Mouse (Mus musculus): ENCODE measurements at regions not wholly inside any gene's neighbourhood (a gene's known extent, or its start where the extent isn't known, plus 50 kb on each side); places are given as distances from the start of the nearest gene placed in this dataset.

DNA sequence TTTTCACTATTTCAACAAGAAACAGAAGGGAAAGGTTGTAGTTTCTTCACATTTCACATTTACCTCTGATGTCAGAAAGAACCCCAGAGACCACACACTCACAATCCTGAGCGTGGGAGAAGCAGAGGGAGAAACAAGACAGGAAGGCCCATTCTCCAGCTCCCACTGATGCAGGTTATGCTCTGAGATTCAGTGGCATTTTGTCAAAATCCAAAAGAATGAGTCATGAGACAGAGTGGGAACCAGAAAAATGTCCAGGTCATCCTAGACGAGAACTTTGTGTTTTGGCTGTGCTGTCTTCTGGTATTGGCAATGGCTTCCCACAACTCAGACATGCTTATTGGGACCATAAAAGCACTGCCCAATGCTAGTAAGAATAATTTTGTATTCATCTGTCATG lies 285.9 kb downstream of the Ostf1 start:
- H3K9ac ChIP-seq = no peak overlapping the region
- 93% methylated on average over 2 of the region's 2 CpGs for WGBS
- H3K27me3 ChIP-seq (ENCODE audit: insufficient read depth, low read length) = no peaks in the 10 kb centered on the region
- DNase-seq (no peak), ATAC-seq (no peak)
- no peaks in the 10 kb centered on the region for H3K4me1 ChIP-seq (ENCODE audit: insufficient read depth)
- TF ChIP-seq CTCF (IDR thresholded peaks at IDR 0.05; ENCODE audit: low read depth) = no peak
- no peak overlapping the region for H3K27ac ChIP-seq (ENCODE audit: low read depth, low read length)
- no peak overlapping the region for H3K4me2 ChIP-seq (ENCODE audit: low read depth)
- H3K9me3 ChIP-seq (ENCODE audit: low read length) = no peaks in the 10 kb centered on the region
- H3K4me3 ChIP-seq (ENCODE audit: low read depth, low read length) = no peak overlapping the region
- no peaks in the 10 kb centered on the region for H3K36me3 ChIP-seq (ENCODE audit: insufficient read depth)

DNA sequence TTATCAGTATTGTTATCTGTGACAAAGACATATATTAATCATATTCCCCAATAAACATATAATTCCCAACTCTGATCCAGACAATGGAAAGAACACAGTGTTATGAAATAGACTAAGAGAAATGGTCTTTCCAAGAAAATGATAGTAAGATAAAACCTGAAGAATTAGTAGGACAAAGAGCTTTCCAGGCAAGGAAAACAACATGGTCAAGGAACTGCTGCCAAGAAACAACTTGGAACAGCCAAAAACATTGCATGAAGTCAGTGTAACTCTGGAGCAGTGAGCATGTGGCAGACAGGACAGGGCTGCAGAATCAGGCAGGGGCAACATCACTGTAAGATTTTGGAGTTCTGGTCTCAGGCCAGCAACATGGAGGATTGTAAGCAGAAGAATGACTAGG lies 288.0 kb downstream of the Ostf1 start:
- Histone ChIP-seq H3K9ac (no peak overlapping the region), H3K27me3 (ENCODE audit: insufficient read depth, low read length) (no peaks in the 10 kb centered on the region), H3K4me2 (ENCODE audit: low read depth) (no peak overlapping the region), H3K4me1 (ENCODE audit: insufficient read depth) (no peaks in the 10 kb centered on the region), H3K9me3 (ENCODE audit: low read length) (no peaks in the 10 kb centered on the region), H3K36me3 (ENCODE audit: insufficient read depth) (no peaks in the 10 kb centered on the region), H3K4me3 (ENCODE audit: low read depth, low read length) (no peak overlapping the region), H3K27ac (ENCODE audit: low read depth, low read length) (no peak overlapping the region)
- DNase-seq = no peak
- no peak for TF ChIP-seq CTCF (IDR thresholded peaks at IDR 0.05; ENCODE audit: low read depth)
- no peak for ATAC-seq

DNA sequence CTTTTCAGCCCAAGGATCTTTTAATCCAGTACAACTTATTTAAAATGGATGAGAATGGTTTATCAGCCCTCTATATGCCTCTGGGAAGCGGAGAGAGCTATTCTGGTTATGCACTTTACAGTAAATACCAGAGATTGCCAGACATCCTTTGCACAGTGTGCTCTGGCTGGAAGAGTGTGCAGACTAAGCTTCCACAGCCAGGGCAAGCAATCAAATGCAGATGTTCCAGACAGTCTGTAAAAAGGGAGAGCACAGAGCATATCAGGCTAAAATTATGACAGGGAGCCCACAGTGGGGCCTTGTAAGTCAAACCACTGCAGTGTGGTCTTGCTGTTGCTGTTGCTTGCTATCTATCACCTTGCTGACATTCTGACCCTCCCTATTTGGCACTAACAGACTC lies 288.6 kb downstream of the Ostf1 start:
- H3K9ac ChIP-seq = no peak overlapping the region
- no peak overlapping the region for H3K4me2 ChIP-seq (ENCODE audit: low read depth)
- DNase-seq (no peak), ATAC-seq (no peak)
- no peak overlapping the region for H3K27ac ChIP-seq (ENCODE audit: low read depth, low read length)
- no peaks in the 10 kb centered on the region for H3K36me3 ChIP-seq (ENCODE audit: insufficient read depth)
- 80% methylated on average over 1 of the region's 1 CpGs for WGBS
- H3K9me3 ChIP-seq (ENCODE audit: low read length) = no peaks in the 10 kb centered on the region
- H3K27me3 ChIP-seq (ENCODE audit: insufficient read depth, low read length) = no peaks in the 10 kb centered on the region
- H3K4me3 ChIP-seq (ENCODE audit: low read depth, low read length) = no peak overlapping the region
- TF ChIP-seq CTCF (IDR thresholded peaks at IDR 0.05; ENCODE audit: low read depth) = no peak
- no peaks in the 10 kb centered on the region for H3K4me1 ChIP-seq (ENCODE audit: insufficient read depth)

DNA sequence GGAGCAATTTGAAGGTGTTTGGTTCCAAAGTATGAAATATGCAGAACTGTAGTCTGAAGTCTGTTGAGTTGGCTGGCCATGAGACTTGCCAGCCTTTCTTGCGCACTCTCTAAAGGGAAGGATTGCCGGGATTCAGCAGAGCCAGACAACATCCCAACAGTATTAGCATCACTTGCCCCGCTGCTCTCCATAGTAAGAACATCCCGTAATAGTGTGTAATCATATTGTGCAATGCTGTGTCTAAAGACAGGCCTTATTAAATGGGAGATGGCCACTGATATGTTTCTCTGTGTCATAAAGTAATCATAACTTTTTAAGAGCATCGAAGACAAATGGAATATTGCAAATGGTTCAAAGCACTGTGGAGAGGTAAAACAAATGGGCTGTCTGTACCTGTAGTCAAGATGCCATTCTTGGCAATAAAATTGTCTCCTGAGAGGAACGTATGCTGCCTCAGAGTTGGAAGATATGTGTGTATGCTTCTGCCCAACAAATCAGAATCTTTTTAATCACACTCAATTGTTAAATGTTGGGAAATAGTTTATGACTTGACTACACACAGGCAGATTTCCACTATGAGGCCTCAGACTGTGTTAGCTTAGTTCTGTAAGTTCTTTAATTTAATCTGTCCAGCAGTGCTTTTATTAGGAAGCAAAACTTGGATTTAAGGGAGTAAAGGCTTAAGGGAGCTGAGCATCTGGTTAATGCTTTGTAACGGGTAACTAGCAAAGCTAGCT lies 293.6 kb downstream of the Ostf1 start:
- Histone ChIP-seq H3K4me1 (ENCODE audit: insufficient read depth) (no peaks in the 10 kb centered on the region), H3K4me3 (ENCODE audit: low read depth, low read length) (no peak overlapping the region), H3K27ac (ENCODE audit: low read depth, low read length) (no peak overlapping the region), H3K9ac (no peak overlapping the region), H3K4me2 (ENCODE audit: low read depth) (no peak overlapping the region), H3K27me3 (ENCODE audit: insufficient read depth, low read length) (no peaks in the 10 kb centered on the region), H3K9me3 (ENCODE audit: low read length) (no peaks in the 10 kb centered on the region), H3K36me3 (ENCODE audit: insufficient read depth) (no peaks in the 10 kb centered on the region)
- TF ChIP-seq CTCF (IDR thresholded peaks at IDR 0.05; ENCODE audit: low read depth) = no peak
- 86% methylated on average over 7 of the region's 7 CpGs for WGBS
- ATAC-seq (no peak), DNase-seq (no peak)

DNA sequence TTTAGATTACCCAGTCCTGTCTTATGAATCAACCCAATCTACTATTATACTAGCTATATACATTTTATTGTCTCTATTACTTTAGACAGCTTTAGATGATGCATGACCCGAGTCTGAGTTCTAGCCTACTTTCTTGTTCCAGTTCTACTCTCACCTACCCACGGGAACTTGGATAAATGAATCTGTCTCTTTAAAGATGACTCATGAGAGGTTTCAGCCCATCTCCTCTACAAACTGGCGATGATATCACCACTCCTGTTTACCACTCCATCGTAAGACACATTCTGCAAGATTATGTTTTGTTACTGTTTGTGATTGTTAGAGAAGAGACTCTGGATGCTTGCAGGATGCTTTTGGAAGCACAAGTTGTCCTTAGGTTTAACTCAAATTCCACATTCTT lies 295.0 kb downstream of the Ostf1 start:
- H3K4me3 ChIP-seq (ENCODE audit: low read depth, low read length) = no peak overlapping the region
- TF ChIP-seq CTCF (IDR thresholded peaks at IDR 0.05; ENCODE audit: low read depth) = no peak
- no peaks in the 10 kb centered on the region for H3K9me3 ChIP-seq (ENCODE audit: low read length)
- WGBS = 93% methylated on average over 4 of the region's 4 CpGs
- no peaks in the 10 kb centered on the region for H3K36me3 ChIP-seq (ENCODE audit: insufficient read depth)
- no peak overlapping the region for H3K9ac ChIP-seq
- H3K4me1 ChIP-seq (ENCODE audit: insufficient read depth) = no peaks in the 10 kb centered on the region
- no peak overlapping the region for H3K27ac ChIP-seq (ENCODE audit: low read depth, low read length)
- DNase-seq (no peak), ATAC-seq (no peak)
- no peak overlapping the region for H3K4me2 ChIP-seq (ENCODE audit: low read depth)
- no peaks in the 10 kb centered on the region for H3K27me3 ChIP-seq (ENCODE audit: insufficient read depth, low read length)

DNA sequence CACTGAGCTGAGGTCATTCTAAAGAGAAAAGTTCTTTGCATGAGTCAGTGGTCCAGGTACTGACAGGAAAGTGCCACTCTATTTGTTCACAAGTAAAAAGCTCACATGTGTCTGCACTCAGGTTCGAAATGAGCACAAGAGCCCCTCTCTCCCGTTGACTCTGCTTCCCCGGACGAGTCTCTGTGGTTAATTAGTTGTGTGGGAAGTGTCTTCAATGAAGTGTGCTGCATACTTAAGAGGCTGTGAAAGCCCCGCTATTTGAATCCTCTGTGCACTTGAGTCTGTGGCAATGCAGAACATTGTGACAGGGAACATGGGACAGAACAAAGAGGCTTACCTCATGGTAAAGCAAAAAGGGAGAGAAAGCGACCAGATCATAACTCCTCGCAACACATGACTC lies 297.0 kb downstream of the Ostf1 start:
- no peak for TF ChIP-seq CTCF (IDR thresholded peaks at IDR 0.05; ENCODE audit: low read depth)
- no peaks in the 10 kb centered on the region for H3K9me3 ChIP-seq (ENCODE audit: low read length)
- no peak overlapping the region for H3K4me3 ChIP-seq (ENCODE audit: low read depth, low read length)
- H3K4me1 ChIP-seq (ENCODE audit: insufficient read depth) = no peaks in the 10 kb centered on the region
- H3K27me3 ChIP-seq (ENCODE audit: insufficient read depth, low read length) = no peaks in the 10 kb centered on the region
- no peak overlapping the region for H3K9ac ChIP-seq
- no peak overlapping the region for H3K4me2 ChIP-seq (ENCODE audit: low read depth)
- no peaks in the 10 kb centered on the region for H3K36me3 ChIP-seq (ENCODE audit: insufficient read depth)
- DNase-seq (no peak), ATAC-seq (no peak; the same call in 1 of the 2 replicates)
- no peak overlapping the region for H3K27ac ChIP-seq (ENCODE audit: low read depth, low read length)
- 20% methylated on average over 7 of the region's 7 CpGs for WGBS

DNA sequence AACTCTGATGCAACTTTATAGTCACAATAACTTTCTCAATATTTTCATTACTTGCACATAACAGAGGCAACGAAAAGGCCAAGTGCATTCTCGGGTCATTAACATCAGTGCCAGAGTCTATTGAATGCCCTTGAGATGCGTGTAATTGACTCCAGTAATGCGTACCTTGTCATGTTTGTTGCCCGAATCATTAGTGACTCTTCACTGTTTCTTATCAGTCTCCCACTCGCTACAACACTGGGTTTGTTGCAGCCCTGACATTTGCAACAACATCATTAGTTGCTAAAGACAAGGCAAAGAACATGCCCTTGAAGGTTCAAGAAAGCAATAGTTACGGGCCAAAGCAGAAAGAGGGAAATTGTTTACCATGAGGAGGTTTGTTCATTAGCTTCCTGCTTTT lies 299.8 kb downstream of the Ostf1 start:
- 75% methylated on average over 7 of the region's 7 CpGs for WGBS
- DNase-seq = no peak
- H3K9me3 ChIP-seq (ENCODE audit: low read length) = no peaks in the 10 kb centered on the region
- no peak overlapping the region for H3K27ac ChIP-seq (ENCODE audit: low read depth, low read length)
- no peak overlapping the region for H3K9ac ChIP-seq
- H3K4me1 ChIP-seq (ENCODE audit: insufficient read depth) = no peaks in the 10 kb centered on the region
- no peak overlapping the region for H3K4me2 ChIP-seq (ENCODE audit: low read depth)
- H3K27me3 ChIP-seq (ENCODE audit: insufficient read depth, low read length) = no peaks in the 10 kb centered on the region
- no peak for ATAC-seq
- TF ChIP-seq CTCF (IDR thresholded peaks at IDR 0.05; ENCODE audit: low read depth) = no peak
- no peaks in the 10 kb centered on the region for H3K36me3 ChIP-seq (ENCODE audit: insufficient read depth)
- H3K4me3 ChIP-seq (ENCODE audit: low read depth, low read length) = no peak overlapping the region
